ENCODE assay signal across 24 mouse cellular contexts in genomic region chr19:46606718-46607117, GRCm38 (mm10). TPM values are rescaled to one million over a fixed set of nuclear protein-coding genes. Genes with fewer than 3 reads are reported as not detected.
DNase-seq lines count a peak whose midpoint lies in the region; ATAC-seq and TF ChIP-seq lines count a peak whose summit lies in the region.
"Had no signal": no experiment of that assay in that cellular context is flagged by ENCODE, and none has a peak within 500 bp of the region (broad histone marks: within the 10 kb centered on the region; RNA-seq: fewer than 3 reads in every experiment).

No protein-coding gene starts in this region.

- TF ChIP-seq POLR2A in CH12.LX (IDR thresholded peaks at IDR 0.05; ENCODE audit: low read depth, low read length) = no peak; the same call in 1 of the 2 replicates

- no peaks in the 10 kb centered on the region for H3K9me3 ChIP-seq in kidney, embryonic 15.5 days (replicated peaks)
- no peaks in the 10 kb centered on the region for H3K9me3 ChIP-seq in kidney, embryonic 14.5 days (ENCODE audit: control insufficient read depth, low read length)
- H3K9me3 ChIP-seq in CH12.LX (replicated peaks; ENCODE audit: low read length) = no peaks in the 10 kb centered on the region
- H3K9me3 ChIP-seq: embryonic facial prominence, embryonic 13.5 days; forebrain, embryonic 13.5 days; heart, embryonic 15.5 days; hindbrain, embryonic 15.5 days; megakaryocyte, embryonic 14.5 days; neural tube, embryonic 15.5 days; stomach, embryonic 15.5 days had no signal

- no peak overlapping the region for H3K9ac ChIP-seq in kidney, embryonic 15.5 days
- no peak overlapping the region for H3K9ac ChIP-seq in kidney, embryonic 14.5 days (ENCODE audit: low read depth, low read length)
- H3K9ac ChIP-seq in CH12.LX (ENCODE audit: insufficient read depth, low read depth) = no peak overlapping the region
- H3K9ac ChIP-seq: embryonic facial prominence, embryonic 13.5 days; forebrain, embryonic 13.5 days; heart, embryonic 15.5 days; hindbrain, embryonic 15.5 days; neural tube, embryonic 15.5 days; stomach, embryonic 15.5 days had no signal

- no peaks in the 10 kb centered on the region for H3K27me3 ChIP-seq in kidney, embryonic 15.5 days
- H3K27me3 ChIP-seq in kidney, embryonic 14.5 days (ENCODE audit: control insufficient read depth, insufficient read depth, low read length) = no peaks in the 10 kb centered on the region
- no peaks in the 10 kb centered on the region for H3K27me3 ChIP-seq in CH12.LX (replicated peaks)
- H3K27me3 ChIP-seq: embryonic facial prominence, embryonic 13.5 days; forebrain, embryonic 13.5 days; heart, embryonic 15.5 days; hindbrain, embryonic 15.5 days; megakaryocyte, embryonic 14.5 days; neural tube, embryonic 15.5 days; stomach, embryonic 15.5 days had no signal

- WGBS in kidney, embryonic 15.5 days = 72% methylated on average over 13 of the region's 13 CpGs
- 83% methylated on average over 13 of the region's 13 CpGs for WGBS in kidney, embryonic 14.5 days

- dilution Hi-C loops in CH12.LX (cut with MboI; ENCODE audit: extremely low pct_ligation_motif_present, extremely low pct_unique_long_range_greater_than_20kb, low sequenced_read_pairs) = no loop called here

- peak; percentile 49 for TF ChIP-seq EP300 in CH12.LX (IDR thresholded peaks at IDR 0.05; ENCODE audit: low read length)

- no peak for ATAC-seq in kidney, embryonic 15.5 days (replicated peaks; ENCODE audit: low FRiP score)
- no peak for ATAC-seq in kidney, embryonic 14.5 days (ENCODE audit: low FRiP score, low TSS enrichment)
- peak; percentile 13; the same call in 1 of the 2 replicates for ATAC-seq in megakaryocyte, adult 5-6 weeks (ENCODE audit: poor library complexity, severe bottlenecking)
- ATAC-seq: forebrain, embryonic 13.5 days; intestine, postnatal 0 days had no signal

- H3K4me2 ChIP-seq in kidney, embryonic 15.5 days = no peak overlapping the region
- no peak overlapping the region for H3K4me2 ChIP-seq in kidney, embryonic 14.5 days (replicated peaks; ENCODE audit: low read depth, low read length)
- H3K4me2 ChIP-seq in CH12.LX (ENCODE audit: insufficient read depth, low read depth, poor library complexity, severe bottlenecking) = peak overlapping the region; percentile 60
- H3K4me2 ChIP-seq: embryonic facial prominence, embryonic 13.5 days; forebrain, embryonic 13.5 days; heart, embryonic 15.5 days; hindbrain, embryonic 15.5 days; liver, embryonic 11.5 days; neural tube, embryonic 15.5 days; stomach, embryonic 15.5 days had no signal

- in situ Hi-C loops in CH12.LX (cut with MboI; ENCODE audit: low pct_ligation_motif_present, low pct_unique_long_range_greater_than_20kb, low sequenced_read_pairs) = no loop called here

- no peak for TF ChIP-seq CTCF in CH12.LX (conservative IDR thresholded peaks at IDR 0.05 in 1 of 2, IDR thresholded peaks at IDR 0.05 in 1 of 2; ENCODE audit: low read depth in 2 of 2, low read length in 2 of 2)

- no peak for TF ChIP-seq RAD21 in CH12.LX (IDR thresholded peaks at IDR 0.05; ENCODE audit: low read depth, low read length)

- peak overlapping the region; percentile 11; the same call in 1 of the 2 replicates for H3K27ac ChIP-seq in kidney, embryonic 15.5 days
- no peak overlapping the region for H3K27ac ChIP-seq in kidney, embryonic 14.5 days (ENCODE audit: low read depth, low read length)
- peak overlapping the region; percentile 54 for H3K27ac ChIP-seq in CH12.LX (ENCODE audit: insufficient read depth, low read depth)
- H3K27ac ChIP-seq: forebrain, embryonic 13.5 days; hindbrain, embryonic 15.5 days; neural tube, embryonic 15.5 days; stomach, embryonic 15.5 days had no signal

- H3K4me1 ChIP-seq in kidney, embryonic 15.5 days = peaks cover 27% of the 10 kb centered on the region
- H3K4me1 ChIP-seq in kidney, embryonic 14.5 days (ENCODE audit: control insufficient read depth, insufficient read depth, low read length) = peaks cover 6% of the 10 kb centered on the region; the same call in 1 of the 2 replicates
- H3K4me1 ChIP-seq in CH12.LX (ENCODE audit: control insufficient read depth in 1 of 2, insufficient read depth in 2 of 2) = peaks cover 27 to 57% of the 10 kb centered on the region in 2 experiments
- H3K4me1 ChIP-seq: embryonic facial prominence, embryonic 13.5 days had no signal

- H3K4me3 ChIP-seq in kidney, embryonic 15.5 days (replicated peaks) = no peak overlapping the region
- no peak overlapping the region for H3K4me3 ChIP-seq in kidney, embryonic 14.5 days (ENCODE audit: low read length)
- peak overlapping the region in 1 of 3 experiments; percentile 3 for H3K4me3 ChIP-seq in CH12.LX (replicated peaks in 1 of 3; ENCODE audit: low read depth in 2 of 3, low read length in 2 of 3, poor library complexity in 1 of 3)
- H3K4me3 ChIP-seq: embryonic facial prominence, embryonic 13.5 days; erythroblast, embryonic 14.5 days; forebrain, embryonic 13.5 days; heart, embryonic 15.5 days; hindbrain, embryonic 15.5 days; neural tube, embryonic 15.5 days; stomach, embryonic 15.5 days had no signal

- H3K79me2 ChIP-seq in CH12.LX (replicated peaks; ENCODE audit: control insufficient read depth, extremely low read depth, insufficient read depth, poor library complexity, severe bottlenecking) = peaks cover 37% of the 10 kb centered on the region

- peaks cover 58% of the 10 kb centered on the region for H3K36me3 ChIP-seq in kidney, embryonic 15.5 days
- H3K36me3 ChIP-seq in kidney, embryonic 14.5 days (ENCODE audit: control insufficient read depth, insufficient read depth, low read length) = peaks cover 33% of the 10 kb centered on the region
- H3K36me3 ChIP-seq in CH12.LX (replicated peaks in 1 of 2; ENCODE audit: control insufficient read depth in 1 of 2, insufficient read depth in 1 of 2, low read length in 1 of 2) = peaks cover 18 to 79% of the 10 kb centered on the region in 2 experiments

- DNase-seq in CD4-positive helper T cell, adult 2 months (ENCODE audit: low read depth, low spot score) = peak; percentile 54
- peak; percentile 40 for DNase-seq in CH12.LX (ENCODE audit: extremely low read depth)
- DNase-seq in adrenal gland, adult 18-20 months (ENCODE audit: low spot score in 2 of 2) = no peak
- DNase-seq in layer of hippocampus, adult 9-11 months = no peak
- DNase-seq in adrenal gland, postnatal 10 days = no peak
- DNase-seq: cerebellum, adult 18-20 months; cerebellum, postnatal 14 days; gastrocnemius, postnatal 36 days; lung, postnatal 10 days; midbrain, embryonic 14.5 days; right cerebral cortex, postnatal 4 days had no signal

TF ChIP-seq in CH12.LX, 34 proteins besides CTCF, POLR2A, EP300 and RAD21 (continues in another document):
- TF ChIP-seq JUND (conservative IDR thresholded peaks at IDR 0.05; ENCODE audit: low read depth, low read length) = no peak
- no peak for TF ChIP-seq USF1 (IDR thresholded peaks at IDR 0.05; ENCODE audit: low read depth, low read length)
- TF ChIP-seq ETS1 (conservative IDR thresholded peaks at IDR 0.05; ENCODE audit: low read depth, low read length) = peak; percentile 37; the same call in 1 of the 2 replicates
- no peak for TF ChIP-seq PAX5 (IDR thresholded peaks at IDR 0.05; ENCODE audit: low read length)
- peak; percentile 39 for TF ChIP-seq HCFC1 (IDR thresholded peaks at IDR 0.05; ENCODE audit: low read depth, low read length)
- no peak for TF ChIP-seq ZMIZ1 (IDR thresholded peaks at IDR 0.05; ENCODE audit: low read depth, low read length)
- peak; percentile 67 for TF ChIP-seq ELF1 (IDR thresholded peaks at IDR 0.05; ENCODE audit: low read depth, low read length)
- TF ChIP-seq TCF12 (IDR thresholded peaks at IDR 0.05; ENCODE audit: low read depth, low read length) = peak; percentile 46; the same call in 1 of the 2 replicates
- TF ChIP-seq ZC3H11A (IDR thresholded peaks at IDR 0.05; ENCODE audit: low read depth, low read length) = no peak
- no peak for TF ChIP-seq JUN (IDR thresholded peaks at IDR 0.05; ENCODE audit: insufficient read depth, low read depth, low read length)
- peak; percentile 74; the same call in 1 of the 2 replicates for TF ChIP-seq CHD2 (IDR thresholded peaks at IDR 0.05; ENCODE audit: low read length)
- TF ChIP-seq MAFK (IDR thresholded peaks at IDR 0.05; ENCODE audit: insufficient replicate concordance, low read length) = no peak
- peak; percentile 90 for TF ChIP-seq IRF4 (IDR thresholded peaks at IDR 0.05; ENCODE audit: low read depth, low read length)
- no peak for TF ChIP-seq NELFE (IDR thresholded peaks at IDR 0.05; ENCODE audit: low read depth, low read length)
- TF ChIP-seq UBTF (IDR thresholded peaks at IDR 0.05; ENCODE audit: low read depth, low read length) = no peak

RNA-seq across cellular contexts. Expression of gene Wbp1l, which starts 7.8 kb away (rescaled TPM):
- polyA plus RNA-seq in kidney, embryonic 15.5 days (2015; fragmentation: Nextera tagmentation; extraction: Ambion mirVana) = 46.4 and 51.3 TPM in 2 replicates
- 26.2 and 46.1 TPM in 2 replicates for polyA plus RNA-seq in kidney, embryonic 14.5 days (2014; fragmentation: Nextera tagmentation; extraction: Ambion mirVana)
- total RNA-seq in CH12.LX (2012; rRNA removed) (17.4 and 20.2 TPM in 2 replicates), CH12.LX (2014; rRNA removed) (10.6 and 11.6 TPM in 2 replicates)
- polyA plus RNA-seq in CH12.LX (2012; ENCODE audit: insufficient read length, low read depth) = 22.3 and 23.5 TPM in 2 replicates
- 23.4 and 23.8 TPM in 2 replicates for total RNA-seq in megakaryocyte, adult 5-6 weeks (2015)
- 36.9 and 39.8 TPM in 2 replicates for total RNA-seq in megakaryocyte, adult 5-6 weeks (2017)
- 100 to 1,000 TPM in 1 of 2 experiments, 10 to 100 TPM in 1; 86.9 to 179 TPM for total RNA-seq in adrenal gland, adult 18-20 months (2021)
- total RNA-seq in adrenal gland, postnatal 10 days (2021) = 100 to 1,000 TPM; 122 to 123 TPM

RNA-seq across cellular contexts. Expression of gene Sfxn2, which starts 33.6 kb away (rescaled TPM):
- 32.9 and 33.0 TPM in 2 replicates for polyA plus RNA-seq in kidney, embryonic 15.5 days (2015; fragmentation: Nextera tagmentation; extraction: Ambion mirVana)
- 18.1 and 25.1 TPM in 2 replicates for polyA plus RNA-seq in kidney, embryonic 14.5 days (2014; fragmentation: Nextera tagmentation; extraction: Ambion mirVana)
- 8.5 and 9.4 TPM in 2 replicates for total RNA-seq in CH12.LX (2012; rRNA removed)
- total RNA-seq in CH12.LX (2014; rRNA removed) = 5.9 and 6.8 TPM in 2 replicates
- 11.1 and 11.8 TPM in 2 replicates for polyA plus RNA-seq in CH12.LX (2012; ENCODE audit: insufficient read length, low read depth)
- 5.2 and 6.6 TPM in 2 replicates for total RNA-seq in megakaryocyte, adult 5-6 weeks (2015)
- total RNA-seq in megakaryocyte, adult 5-6 weeks (2017) = 7.7 and 9.6 TPM in 2 replicates
- 1 to 10 TPM; 8.1 to 8.3 TPM for total RNA-seq in adrenal gland, adult 18-20 months (2021)
- 10 to 100 TPM; 11.2 to 16.4 TPM for total RNA-seq in adrenal gland, postnatal 10 days (2021)

RNA-seq across cellular contexts. Expression of gene Arl3, which starts 33.7 kb away (rescaled TPM):
- 143 and 145 TPM in 2 replicates for polyA plus RNA-seq in kidney, embryonic 15.5 days (2015; fragmentation: Nextera tagmentation; extraction: Ambion mirVana)
- 98.3 and 182 TPM in 2 replicates for polyA plus RNA-seq in kidney, embryonic 14.5 days (2014; fragmentation: Nextera tagmentation; extraction: Ambion mirVana)
- total RNA-seq in CH12.LX (2012; rRNA removed) (38.4 and 46.5 TPM in 2 replicates), CH12.LX (2014; rRNA removed) (23.7 and 24.1 TPM in 2 replicates)
- 40.4 and 45.3 TPM in 2 replicates for polyA plus RNA-seq in CH12.LX (2012; ENCODE audit: insufficient read length, low read depth)
- 13.5 and 15.7 TPM in 2 replicates for total RNA-seq in megakaryocyte, adult 5-6 weeks (2015)
- 13.2 and 21.6 TPM in 2 replicates for total RNA-seq in megakaryocyte, adult 5-6 weeks (2017)
- total RNA-seq in adrenal gland, adult 18-20 months (2021) = 10 to 100 TPM; 56.9 to 64.9 TPM
- total RNA-seq in adrenal gland, postnatal 10 days (2021) = 10 to 100 TPM; 41.7 to 43.0 TPM

Comparison
In these comparisons a context has a peak if more than half of its experiments do, and no peak if none do; other contexts are left out.
1. DNase-seq: peak in CD4-positive helper T cell, adult 2 months (single experiment) and CH12.LX (single experiment); none in adrenal gland, adult 18-20 months (0 of 2), layer of hippocampus, adult 9-11 months (single experiment) and adrenal gland, postnatal 10 days (single experiment).